Mouse (Mus musculus) thymus, postnatal 14 days (tissue): ENCODE measurements around the gene Iqck.

Source experiments
- DNase-seq: peaks from one replicate; pipeline ENCODE4 v3.0.0; 2021

Gene Iqck

DNA sequence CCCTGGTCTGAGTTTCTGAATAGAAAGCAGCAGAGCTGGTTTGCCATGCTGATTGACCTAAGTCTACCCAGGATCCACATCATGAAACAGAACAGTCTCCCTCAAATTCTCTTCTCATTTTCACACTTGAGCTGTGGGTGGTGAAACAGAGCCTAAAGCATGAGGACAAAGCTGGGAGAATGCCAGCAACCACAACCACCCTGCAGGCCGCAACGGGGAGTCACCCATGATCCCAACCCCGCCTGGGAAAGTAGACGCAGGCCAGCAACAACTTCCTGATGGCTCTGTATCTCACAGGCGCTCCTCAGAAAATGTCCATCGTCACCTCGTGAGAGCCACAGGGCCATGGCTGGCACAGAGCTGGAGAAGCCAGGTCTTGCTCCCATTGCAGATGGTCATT is 4.0 kb upstream of the Iqck start:
- no peak for DNase-seq

DNA sequence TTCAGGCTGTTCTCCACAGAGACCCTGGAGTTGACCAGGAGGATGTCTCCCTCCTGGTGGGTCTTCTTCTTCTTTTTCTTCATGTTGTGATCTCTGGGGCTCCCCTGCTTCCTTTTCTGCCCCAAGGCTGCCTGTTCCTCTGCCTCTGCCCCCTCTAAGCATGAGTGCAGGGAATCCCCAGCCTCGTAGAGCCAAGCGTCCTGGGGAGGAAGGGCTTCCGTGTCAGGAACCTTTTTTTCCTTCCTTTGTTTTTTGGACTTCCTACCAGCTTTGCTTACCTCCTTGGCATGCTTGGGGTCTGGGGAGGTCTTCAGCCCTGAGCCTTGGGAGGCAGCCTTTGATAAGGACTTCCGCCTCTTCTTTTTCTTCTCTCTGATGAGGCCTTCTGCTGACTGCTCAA is 2.9 kb upstream of the Iqck start:
- DNase-seq: no peak

GRCm38 (mm10) chr7:118854606-118855005 is 946 bp upstream of the Iqck start:
- DNase-seq: no peak

GRCm38 (mm10) chr7:118855877-118856304 is 339 bp downstream of the Iqck start, which contains the start of gene Knop1:
Gene Knop1, minus strand, starts transcription at chr7:118856254.
- no peak for DNase-seq

DNA sequence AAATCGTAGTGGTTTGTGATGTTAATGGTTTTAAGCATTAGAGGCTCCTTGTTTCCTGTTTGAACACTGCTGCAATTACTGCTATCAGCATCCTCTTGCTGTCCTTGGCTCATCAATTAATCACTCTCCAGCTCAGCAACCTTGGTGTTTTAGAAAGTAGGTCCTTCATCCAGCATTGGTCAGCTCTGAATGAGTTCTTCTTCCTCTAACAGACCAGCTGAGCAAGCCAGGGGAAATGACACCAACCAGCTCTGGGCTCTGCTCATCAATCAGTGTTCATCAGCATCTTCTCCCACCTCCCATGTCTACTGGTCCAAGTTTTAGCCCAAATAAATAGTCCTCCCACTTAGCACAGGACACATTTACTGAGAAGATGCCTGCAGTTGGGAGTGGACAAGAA is 3.1 kb downstream of the Iqck start:
- DNase-seq: no peak

DNA sequence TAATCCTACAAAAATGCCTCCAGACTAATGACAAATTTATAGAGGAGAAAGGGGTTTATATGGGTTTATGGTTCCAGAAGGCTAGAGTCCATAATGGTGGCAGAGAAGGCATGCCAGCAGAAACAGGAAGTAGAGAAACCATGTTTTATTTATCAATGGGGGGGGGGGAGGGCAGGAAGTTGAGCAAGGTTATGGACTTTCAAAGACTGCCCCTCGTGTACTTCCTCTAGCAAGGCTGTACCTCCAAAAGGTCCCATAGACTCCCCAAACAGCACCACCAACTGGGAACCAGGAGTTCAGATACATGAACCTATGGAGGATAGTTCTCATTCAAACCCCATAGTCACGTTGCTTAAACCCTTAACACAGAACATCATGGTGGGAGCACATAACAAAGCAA is 9.8 kb downstream of the Iqck start:
- no peak for DNase-seq

DNA sequence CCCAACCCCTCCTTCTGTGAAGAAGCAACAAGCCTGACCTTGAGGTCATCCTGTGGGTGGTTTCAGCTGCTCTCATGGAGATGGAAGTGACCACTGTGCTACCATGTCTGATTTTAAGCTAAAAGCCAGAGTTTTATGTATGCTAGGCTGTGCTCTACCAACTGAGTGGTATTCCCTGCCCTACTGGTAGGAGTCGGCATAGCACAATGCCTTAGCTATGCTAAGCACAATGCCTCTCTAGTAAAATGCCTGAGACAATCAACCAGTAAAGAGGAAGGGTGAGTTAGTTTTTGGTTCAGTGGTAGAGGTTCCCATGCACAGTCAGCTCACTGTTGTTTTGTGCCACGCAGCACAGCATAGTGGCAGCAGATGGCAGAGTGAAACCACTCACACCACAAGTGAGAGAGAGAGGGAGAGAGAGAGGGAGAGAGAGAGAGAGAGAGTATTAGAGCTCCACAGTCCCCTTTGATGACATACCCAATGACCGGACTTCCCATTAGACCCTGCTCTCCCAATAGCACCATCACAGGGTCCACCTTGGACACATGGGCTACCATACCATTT is 24.0 kb downstream of the Iqck start:
- DNase-seq: no peak

DNA sequence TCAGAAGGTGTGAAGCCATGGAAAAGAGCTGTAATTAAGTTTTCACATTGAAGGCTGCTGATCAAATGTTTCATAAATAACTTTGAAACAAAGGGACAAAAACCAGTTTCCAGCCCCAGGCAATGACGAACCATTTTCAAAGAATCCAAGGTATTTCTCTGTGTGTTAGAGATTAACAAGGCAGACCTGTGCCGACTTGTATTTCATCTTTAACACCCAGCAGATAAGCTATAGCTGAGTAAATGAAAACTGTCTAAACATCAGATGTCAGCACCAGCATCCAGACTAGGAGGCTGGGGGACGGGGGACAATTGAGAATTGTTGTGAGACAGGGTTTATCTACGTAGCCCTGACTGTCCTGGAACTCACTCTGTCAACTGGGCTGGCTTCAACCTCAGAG is 28.4 kb downstream of the Iqck start:
- no peak for DNase-seq

- DNase-seq: no peak
These were observed 29.4 kb downstream of the Iqck start for GRCm38 (mm10) chr7:118884969-118885368.

DNA sequence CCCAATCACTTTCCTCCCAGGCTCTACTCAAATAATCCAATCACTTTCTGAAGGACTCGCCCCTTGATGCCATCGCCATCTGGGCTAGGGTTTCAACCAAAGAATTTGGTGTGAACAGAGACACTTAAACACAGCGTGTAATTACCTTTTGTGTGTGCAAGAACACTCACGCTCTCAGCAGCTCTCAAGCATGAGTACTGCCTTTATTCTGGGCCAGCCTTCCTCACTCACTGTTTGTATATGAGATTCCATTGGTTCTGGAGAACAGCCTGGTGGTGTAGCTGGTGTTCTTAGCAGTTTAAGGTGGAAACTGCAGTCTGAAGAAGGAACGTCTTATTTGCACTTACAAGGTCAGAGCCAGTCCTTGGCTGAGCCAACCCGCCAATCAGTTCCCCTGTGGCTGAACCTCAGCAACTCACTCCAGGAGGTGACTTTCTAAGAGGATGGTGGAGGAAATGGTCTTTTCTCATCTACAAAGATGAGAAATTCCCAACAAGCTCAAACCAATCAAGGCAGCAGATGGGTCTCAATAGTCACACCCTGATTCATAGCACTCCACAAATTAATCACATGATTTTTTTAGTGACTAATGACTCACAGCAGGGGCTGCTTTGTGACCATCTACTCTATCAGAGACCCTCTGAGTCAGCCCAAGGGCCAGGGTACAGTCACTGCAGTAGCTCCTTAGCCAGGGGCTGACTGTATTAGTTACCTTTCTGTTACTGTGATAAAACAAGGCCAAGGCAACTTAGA is 31.9 kb downstream of the Iqck start:
- no peak for DNase-seq

DNA sequence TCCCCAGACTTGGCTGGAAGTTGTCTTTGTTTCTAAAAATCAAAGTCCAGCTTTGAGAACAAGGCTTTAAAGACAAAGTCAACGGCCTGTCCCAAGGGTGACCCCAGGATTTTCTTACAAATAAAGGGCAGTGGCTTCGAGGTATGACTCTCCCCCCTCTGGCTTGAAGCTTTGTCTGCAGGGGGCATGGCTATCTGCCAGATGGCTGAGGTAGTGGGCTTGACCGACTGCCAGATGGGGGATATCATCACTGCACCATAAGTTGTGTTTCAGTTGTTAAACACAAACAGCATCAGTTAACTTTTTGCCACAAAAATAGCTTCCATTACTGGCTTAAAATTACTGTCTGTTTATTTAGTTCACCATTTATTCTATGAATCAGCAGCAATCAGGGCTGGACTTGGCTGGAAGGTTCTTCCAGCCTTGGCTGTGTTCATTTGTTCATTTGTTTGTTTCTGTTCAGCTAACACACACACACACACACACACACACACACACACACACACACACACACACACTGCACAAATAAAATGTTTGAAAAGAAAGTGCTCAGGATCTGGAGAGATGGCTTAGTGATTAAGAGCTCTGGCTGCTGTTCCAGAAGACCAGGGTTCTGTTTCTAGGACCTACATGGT is 33.6 kb downstream of the Iqck start:
- DNase-seq: no peak

DNA sequence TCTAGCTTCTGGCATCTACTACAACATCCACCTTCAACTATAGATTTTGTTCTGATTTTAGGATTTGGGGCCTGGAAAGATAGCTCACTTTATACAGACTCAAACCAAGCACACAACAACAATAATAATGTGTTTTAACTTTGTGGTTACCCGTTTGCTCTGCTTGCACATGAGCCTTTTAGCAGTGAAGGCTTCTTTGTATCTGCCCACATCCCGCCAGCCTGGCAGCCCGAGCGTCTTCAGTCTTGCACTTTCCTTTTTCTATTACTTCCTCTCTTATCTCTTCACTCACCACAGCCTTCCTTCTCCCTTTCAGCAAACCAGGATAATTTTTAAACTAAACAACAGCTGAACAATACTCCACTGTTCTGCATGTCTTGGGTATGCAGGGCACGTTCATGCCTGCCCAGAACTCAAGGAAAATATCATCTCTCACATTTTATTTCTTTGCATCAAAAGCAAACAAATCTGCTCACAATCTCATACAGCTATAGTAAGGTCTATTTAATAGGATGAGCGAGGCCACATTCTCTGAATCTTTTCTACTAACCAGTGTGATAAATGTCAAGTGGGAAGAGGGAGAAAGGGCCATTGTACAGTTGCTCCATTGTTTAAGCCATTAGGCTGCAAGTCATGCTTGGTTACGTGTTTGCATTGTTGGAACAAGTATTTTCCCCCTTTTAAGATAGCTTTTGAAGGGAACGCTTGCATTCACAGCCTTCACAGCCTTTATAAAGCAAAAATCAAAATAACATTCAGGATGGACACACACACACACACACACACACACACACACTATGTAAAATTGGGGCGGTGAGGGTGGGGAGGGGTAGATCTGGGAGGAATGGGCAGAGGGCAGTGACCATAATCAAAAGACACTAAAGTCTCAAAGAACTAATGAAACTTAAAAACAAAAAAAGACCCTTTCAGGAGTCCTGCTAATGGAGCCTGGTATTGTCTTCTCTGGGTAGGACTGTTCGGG is 40.2 kb downstream of the Iqck start:
- peak; percentile 34 for DNase-seq

- no peak for DNase-seq
These were observed 42.5 kb downstream of the Iqck start for GRCm38 (mm10) chr7:118898063-118898462.

DNA sequence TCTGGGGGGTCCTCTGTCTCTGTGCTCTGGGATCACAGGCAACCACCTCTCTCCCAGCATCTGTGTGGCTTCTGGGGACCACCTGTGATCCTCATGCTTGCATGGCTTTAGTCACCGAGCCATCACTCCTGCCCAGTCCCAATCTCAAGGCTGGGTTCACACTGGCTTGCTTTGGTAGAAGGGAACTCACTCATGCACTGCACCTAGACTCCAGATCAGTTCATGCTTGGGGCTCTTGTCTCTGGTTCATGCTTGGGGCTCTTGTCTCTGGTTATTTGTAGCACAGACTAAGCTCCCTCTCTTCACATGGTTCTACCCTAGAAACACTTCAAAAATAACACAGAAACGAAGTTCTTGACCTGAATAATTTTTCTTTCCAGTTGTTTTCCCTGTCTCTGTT is 44.5 kb downstream of the Iqck start:
- no peak for DNase-seq

DNA sequence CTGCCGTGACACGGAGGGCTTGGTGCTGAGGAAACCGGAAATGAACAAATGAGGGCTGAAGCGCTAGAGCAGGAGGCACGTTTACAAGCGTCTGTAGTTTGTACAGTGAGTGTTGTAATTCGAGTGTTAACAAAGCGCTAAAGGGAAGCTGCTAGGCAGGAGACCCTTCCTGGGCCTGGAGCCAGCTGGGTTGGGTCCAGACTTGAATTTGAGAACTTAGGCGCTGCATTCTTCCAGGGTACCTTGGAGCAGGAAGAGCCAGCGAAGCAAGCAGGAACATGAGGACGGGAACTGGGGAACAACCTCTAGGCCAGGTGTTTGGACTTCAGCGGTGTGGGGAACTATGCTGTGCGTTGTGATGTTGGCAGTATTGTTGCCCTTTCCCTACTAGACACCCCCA is 47.4 kb downstream of the Iqck start:
- no peak for DNase-seq

DNA sequence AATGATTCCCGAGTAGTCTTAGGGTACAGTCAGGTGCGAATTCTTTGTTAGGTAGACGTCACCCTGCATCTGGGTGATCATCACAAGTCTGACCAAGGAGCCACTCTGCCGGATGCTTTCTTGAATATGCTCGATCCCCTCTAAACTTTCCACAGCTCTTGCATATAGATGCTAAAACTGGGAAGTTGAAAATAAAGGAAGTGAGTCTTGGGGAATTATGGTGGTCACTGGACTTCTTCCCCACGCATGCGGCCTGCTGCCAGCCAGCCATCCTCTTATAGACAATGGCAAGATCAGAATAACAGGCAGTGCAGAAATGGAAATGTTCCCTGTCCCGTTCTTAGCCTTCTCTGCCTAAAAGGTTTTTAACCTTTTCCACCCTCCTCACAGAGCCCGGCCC is 48.3 kb downstream of the Iqck start:
- DNase-seq: no peak

DNA sequence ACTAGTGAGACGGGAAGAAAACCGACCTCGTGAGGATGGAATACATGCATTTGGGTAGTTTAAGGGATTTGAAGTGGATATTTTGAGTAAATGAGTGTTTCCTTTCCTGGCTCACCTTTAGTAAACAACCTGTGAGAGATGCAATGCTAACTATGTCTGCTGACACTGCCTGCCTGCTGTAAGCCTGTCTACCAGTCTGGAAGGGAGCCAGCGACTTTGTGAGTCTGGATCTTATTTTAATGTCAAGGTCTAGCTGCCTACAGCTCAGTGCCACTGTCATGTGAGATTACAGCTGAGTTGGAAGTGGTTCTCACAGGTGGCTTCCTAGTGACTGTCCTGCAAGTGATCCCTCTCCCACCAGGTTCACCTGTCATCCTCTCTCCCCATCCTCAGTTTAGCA is 49.0 kb downstream of the Iqck start:
- DNase-seq: no peak

DNA sequence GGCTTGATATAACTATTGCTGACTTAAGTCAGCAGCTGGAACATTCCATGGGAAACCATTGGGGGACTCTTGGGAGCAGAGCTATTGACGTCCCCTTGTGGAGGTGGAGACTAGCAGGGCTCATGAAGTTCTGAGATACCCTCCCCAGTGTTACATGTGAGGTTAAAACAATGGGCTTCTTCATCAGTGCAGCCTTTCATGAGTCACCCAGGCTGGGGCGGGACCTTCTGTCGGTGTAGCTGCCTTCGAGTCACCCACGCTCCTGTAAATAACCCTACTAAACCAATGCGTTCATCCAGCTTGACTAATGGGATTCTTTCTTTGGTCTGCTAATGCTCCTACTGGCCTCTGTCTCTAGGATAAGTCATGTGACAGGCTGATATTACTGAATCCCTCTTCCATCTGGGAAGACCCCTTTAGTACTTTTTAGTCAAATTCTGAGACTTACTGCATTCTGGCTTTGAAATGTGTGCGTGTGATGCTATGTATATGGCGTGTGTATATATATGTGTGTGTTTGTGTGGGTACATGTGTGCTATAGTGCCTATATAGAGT is 53.5 kb downstream of the Iqck start:
- no peak for DNase-seq

DNA sequence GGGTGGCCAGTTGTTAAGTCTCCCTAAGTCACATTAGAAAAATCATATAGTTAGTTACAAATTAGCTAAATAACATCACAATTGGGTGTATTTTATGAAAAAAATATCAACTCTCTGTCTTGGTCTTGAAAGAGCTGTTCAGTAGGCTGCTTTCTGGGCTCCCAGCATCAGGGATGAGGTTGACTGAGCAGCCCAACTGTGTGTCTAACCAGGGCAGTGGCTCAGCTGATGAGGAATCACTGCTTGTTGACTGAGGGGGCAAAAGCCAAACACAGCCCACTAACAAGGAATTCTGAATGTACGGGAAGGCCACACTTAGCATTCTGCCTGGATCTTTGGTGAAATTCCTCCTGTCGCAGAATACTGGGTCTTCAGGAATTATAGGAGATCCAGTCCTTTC is 54.9 kb downstream of the Iqck start:
- no peak for DNase-seq

DNA sequence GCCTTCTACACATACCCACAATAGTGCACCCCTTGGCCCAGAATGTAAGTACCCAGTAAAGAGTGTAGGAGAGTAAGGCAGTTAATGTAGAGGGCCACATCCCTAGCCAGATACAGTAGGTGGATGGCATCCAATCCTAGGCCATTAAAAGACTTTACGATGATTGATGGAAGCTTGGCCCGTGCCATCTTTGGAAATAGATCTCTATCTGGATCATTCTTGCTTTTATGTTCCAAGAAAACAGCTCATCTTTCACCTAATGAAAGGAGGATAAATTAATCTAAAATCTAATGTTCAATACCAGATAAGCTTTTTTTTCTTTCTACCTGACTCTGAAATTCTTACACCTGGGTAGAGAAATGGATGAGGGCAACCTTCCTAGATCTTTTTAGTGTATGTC is 55.6 kb downstream of the Iqck start:
- no peak for DNase-seq

DNA sequence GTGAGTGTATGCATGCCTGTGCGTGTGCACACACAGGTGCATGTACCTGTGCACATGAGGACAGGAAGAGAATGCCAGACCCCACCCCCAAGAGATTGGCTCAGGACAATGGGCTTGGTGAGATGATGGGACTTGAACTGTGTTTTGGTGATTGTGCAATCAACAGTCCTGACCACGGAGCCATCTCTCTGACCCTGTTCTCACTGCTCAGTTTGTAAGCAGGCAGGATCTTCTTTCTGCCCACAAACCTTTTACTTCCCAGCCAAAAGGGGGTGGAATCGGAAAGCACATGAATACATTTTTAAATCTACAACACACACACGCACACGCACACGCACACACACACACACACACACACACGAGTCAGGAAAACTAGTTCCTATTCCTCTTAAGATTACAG is 56.0 kb downstream of the Iqck start:
- DNase-seq: no peak

GRCm38 (mm10) chr7:118912049-118912490 is 56.5 kb downstream of the Iqck start:
- DNase-seq: no peak
